Mouse (Mus musculus) thymus, adult 2 months (tissue): ENCODE results near the gene Gm49387.

Source experiments
- CTCF ChIP-seq: fragments of 200-500 bp; IDR thresholded peaks from 2 replicates; pipeline ENCODE4 v1.5.1; 2012; ENCODE audit warnings: mild to moderate bottlenecking, control low read depth, low read length, moderate library complexity, borderline replicate concordance; ENCODE audit not compliant: control insufficient read depth, poor library complexity, insufficient read depth; ENCODE audit errors: extremely low read depth
- POLR2A ChIP-seq: fragments of 200-500 bp; IDR thresholded peaks from 2 replicates; pipeline ENCODE4 v1.6.1; 2012; ENCODE audit warnings: mild to moderate bottlenecking, low read length, control low read depth, moderate library complexity; ENCODE audit not compliant: control insufficient read depth, poor library complexity, insufficient read depth; ENCODE audit errors: extremely low read depth

DNA sequence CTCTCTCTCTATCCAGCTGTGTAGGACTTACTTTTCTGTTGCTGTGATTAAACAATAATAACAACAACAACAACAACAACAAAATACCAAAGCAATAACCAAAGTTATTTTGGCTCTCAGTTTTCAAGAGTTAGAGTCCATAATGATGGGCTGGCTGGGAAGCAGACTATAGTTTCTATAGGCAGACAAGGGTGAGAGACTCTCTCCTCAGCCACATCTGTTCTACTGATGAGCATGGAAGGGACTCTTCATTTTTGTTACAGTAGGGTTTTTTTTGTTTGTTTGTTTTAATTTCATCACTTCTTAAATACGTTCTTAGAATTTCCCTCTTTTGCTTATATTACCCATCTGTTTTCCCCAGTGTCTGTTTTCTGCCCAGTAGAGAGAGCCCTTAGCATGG lies 11.9 kb upstream of the Gm49387 start:
- TF ChIP-seq POLR2A, result no peak
- no peak for TF ChIP-seq CTCF
